Mouse (Mus musculus) spleen, adult 12 weeks (tissue): Measurements from ENCODE around the gene Slc22a3.
A peak's percentile ranks its signal among the peaks of the same experiment; 100 is the strongest.

Experiments used
- DNase-seq: peaks from one replicate; pipeline ENCODE4 v3.0.0; 2022; ENCODE audit warnings: low spot score

Gene Slc22a3

GRCm38 (mm10) chr17:12403420-12403819, 104.1 kb downstream of the Slc22a3 start:
- no peak for DNase-seq

DNA sequence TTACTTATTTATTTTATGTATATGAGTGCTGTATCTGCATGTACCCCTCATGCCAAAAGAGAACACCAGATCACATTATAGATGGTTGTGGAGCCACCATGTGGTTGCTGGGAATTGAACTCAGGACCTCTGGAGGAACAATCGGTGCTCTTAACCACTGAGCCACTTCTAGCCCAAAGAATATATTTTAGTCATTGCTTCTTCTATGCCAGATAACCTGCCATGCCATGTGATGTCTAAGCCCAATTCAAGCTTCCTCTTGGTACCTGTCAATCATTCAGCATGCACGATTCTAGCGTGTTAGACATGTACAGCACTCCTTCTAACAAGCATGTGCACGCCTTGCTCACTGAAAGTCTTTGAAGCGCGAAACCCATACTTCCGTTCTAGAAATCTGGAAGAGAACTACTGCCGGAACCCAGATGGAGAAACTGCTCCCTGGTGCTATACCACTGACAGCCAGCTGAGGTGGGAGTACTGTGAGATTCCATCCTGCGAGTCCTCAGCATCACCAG, 111.3 kb downstream of the Slc22a3 start:
- DNase-seq, result no peak

- DNase-seq, result no peak
Observed at GRCm38 (mm10) chr17:12388239-12388638, 119.3 kb downstream of the Slc22a3 start.

GRCm38 (mm10) chr17:12387781-12388180, 119.7 kb downstream of the Slc22a3 start:
- no peak for DNase-seq

- no peak for DNase-seq
Observed at GRCm38 (mm10) chr17:12385049-12385794, 122.3 kb downstream of the Slc22a3 start.

- DNase-seq, result no peak
Observed at GRCm38 (mm10) chr17:12382531-12382930, 125.0 kb downstream of the Slc22a3 start.

DNA sequence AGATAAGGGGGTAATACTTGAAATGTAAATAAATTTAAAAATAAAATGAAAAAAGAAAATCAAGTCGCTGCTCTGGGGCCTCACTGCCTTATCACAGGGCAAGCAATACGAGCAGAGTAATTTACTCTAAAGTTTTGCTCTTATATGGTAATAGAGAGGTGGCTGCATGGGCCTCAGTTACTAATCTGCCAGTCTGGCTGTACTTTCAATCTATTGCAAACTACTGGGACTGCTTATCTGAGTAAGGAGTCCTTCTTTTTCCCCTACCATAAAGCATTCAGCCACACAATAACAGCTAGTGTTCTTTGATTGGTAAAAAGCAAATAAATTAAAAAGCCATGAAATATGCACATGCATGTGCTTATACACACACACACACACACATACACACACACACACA, 125.9 kb downstream of the Slc22a3 start:
- DNase-seq, result no peak

GRCm38 (mm10) chr17:12380287-12380686, 127.2 kb downstream of the Slc22a3 start:
- no peak for DNase-seq

DNA sequence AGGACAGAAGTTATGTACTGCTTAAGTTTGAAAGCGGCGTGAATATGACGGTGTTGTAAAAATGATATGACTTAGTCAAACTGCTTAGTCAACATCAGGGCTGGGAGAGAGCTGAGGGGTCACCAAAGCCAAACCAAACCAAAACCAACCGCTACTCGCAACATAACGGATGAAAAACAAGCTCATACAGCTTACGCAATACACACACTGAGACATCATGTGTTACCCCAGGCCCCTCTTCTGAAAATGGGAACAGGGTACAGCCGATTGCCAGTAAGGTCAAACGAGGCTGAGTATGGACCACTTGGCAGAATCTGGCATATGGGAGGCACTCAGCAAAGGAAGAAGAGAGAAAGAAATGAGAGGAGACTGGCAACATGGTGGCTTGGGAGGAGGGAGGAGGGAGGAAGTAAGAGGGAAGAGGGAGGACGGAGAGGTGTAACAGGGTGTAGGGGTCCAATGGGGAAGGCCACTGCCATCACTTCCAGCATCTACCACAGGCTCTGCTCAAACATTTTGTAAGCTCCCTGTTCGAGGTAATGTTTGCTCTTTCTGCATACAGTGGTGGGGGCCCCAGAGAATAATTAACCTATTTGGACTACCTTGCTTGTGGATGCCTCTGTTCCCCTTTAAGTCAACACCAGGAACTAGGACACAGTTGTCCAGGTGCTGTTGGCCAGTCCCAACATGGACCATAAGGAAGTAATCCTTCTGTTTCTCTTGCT, 129.4 kb downstream of the Slc22a3 start, which contains the start of gene Plg:
Plg (plus strand) TSS at position 628 of the 725 bp plus-strand sequence.
- no peak for DNase-seq

DNA sequence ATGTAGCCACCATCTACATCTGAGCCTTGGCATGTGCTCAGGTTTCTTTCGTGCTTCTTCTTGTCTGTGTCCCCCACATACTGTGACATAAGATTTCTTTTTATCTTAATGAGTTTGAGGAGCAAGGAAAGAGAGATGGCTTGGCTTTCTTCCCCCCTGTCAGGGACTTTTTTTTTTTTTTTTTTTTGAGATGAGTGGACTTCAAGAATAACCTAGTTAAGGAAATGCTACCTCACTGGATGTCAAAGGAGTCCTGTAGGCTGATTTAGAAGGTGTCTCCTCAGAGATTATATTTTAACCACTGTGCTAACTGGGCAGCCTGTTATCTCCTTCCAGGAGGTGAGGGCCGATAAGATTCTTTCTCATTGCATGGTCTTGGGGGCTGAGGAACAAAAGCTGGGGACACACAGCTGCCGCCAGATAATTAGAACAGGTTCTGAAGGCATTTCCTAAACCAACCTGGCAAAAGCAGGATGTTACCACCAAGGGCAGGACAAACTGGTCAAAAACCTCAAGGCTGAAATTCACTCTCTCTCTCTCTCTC, 133.8 kb downstream of the Slc22a3 start:
- no peak for DNase-seq

DNA sequence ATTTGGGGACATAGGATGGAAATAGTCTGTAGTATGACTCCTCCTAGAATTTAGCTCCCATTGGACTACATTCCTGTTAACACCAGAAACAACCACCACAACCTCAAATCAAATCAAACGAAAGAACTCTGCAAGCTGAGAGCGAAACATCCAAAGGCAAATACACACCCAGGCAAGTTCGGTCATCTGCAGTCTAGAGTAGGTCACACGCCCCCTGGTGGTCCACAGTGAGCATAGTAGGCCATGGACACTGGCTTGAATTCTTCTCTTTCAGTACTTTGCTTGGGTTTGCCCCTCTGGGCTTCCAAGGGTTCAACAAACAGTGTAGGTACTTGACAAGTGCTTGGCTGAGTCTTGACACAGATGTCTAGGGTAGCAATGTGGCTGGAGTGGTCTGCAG, 135.5 kb downstream of the Slc22a3 start:
- DNase-seq, result peak; percentile 53

DNA sequence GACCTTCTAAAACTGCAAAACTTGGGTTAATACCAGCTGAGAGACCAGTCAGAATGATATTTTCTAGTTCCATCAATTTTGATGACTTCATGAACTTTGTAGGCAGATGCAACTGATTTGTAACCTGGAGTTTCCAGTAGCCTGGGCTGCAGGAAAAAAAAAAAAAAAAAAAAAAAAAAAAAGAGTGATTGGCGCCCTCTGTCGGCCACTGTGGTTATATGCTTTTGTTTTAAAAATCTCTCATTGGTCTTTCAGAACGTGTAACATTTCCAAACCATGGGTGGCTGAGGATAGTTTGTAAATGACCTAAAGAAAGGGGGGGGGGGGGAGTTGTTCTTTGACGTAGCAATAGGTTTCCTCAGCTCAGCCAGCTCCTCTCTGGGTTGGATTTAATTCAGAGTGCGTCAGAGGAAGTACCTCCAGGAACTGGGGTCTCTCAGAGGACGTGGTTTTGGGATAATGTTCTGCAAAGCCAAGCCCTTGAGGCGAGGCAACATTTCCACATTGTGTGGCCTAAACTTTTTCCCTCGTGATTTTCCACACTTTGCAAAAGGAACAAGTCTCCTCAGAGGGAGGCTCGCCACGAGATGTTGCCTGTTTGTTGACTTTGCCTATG, 136.1 kb downstream of the Slc22a3 start:
- no peak for DNase-seq

DNA sequence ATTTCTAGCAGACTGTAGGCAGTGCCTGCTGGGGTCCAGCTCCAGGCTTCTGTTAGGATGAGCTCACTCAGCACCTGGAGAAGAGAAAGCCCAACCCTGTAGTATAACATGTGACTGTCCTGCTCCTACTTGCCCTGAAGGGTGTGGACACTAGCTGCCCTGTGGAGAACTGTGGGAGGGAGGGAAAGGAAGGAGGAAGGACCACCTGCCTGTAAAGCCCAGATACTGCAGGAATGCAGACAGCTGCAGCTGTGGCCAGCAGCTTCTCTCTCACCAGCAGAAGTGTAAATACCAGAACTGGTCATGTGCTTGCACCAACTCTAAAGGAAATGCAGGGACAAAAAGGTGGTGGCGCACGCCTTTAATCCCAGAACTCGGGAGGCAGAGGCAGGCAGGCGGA, 137.2 kb downstream of the Slc22a3 start:
- no peak for DNase-seq

DNA sequence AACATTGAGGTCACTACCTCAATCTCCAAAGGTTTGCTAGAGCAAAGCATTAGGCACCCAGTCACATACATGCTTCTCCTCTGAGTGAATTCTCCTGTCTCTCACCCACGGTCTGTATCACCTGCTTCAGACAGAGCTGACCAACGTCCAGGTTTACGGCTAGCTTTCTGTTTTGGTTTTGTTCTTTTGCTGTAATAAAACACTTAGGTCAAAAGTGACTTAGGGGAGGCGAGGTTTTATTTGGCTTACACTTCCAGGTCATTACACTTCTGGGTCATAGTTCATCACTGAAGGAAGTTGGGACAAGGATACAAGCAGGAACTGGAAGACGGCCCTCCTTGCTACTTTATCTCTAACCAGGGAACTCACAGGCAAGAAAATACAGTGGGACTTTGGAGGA, 138.1 kb downstream of the Slc22a3 start:
- DNase-seq, result no peak
